Mouse (Mus musculus) neural tube, embryonic 11.5 days (tissue): Measurements from ENCODE around the gene Krt81. TPM values are rescaled to one million over a fixed set of nuclear protein-coding genes. Genes with fewer than 3 reads are reported as not detected.

Source experiments
- ATAC-seq: fragments of 200-750 bp; cut with Nextera tagmentation; 2 replicates; pipeline ENCODE4 v1.8.0; 2017; ENCODE audit warnings: moderate number of reproducible peaks, mild to moderate bottlenecking, moderate TSS enrichment, moderate library complexity; ENCODE audit not compliant: insufficient read depth, low FRiP score, low TSS enrichment
- DNase-seq: peaks from one replicate; pipeline ENCODE4 v3.0.0-alpha.2; 2015; ENCODE audit warnings: low spot score
- H3K27ac ChIP-seq: fragments of 300-500 bp; sonication (generic); 2 replicates; pipeline ENCODE4 v1.5.1; 2014; ENCODE audit warnings: low read depth, mild to moderate bottlenecking, low read length
- H3K27me3 ChIP-seq: fragments of 300-500 bp; sonication (generic); 2 replicates; pipeline ENCODE4 v1.6.1; 2014; ENCODE audit warnings: mild to moderate bottlenecking, low read length, mixed read lengths; ENCODE audit not compliant: control insufficient read depth, insufficient read depth
- H3K36me3 ChIP-seq: fragments of 300-500 bp; sonication (generic); 2 replicates; pipeline ENCODE4 v1.6.1; 2014; ENCODE audit warnings: mild to moderate bottlenecking, low read length, moderate library complexity, mixed read lengths; ENCODE audit not compliant: control insufficient read depth, insufficient read depth
- H3K4me1 ChIP-seq: fragments of 300-500 bp; sonication (generic); 2 replicates; pipeline ENCODE4 v1.6.1; 2014; ENCODE audit warnings: low read length, mixed read lengths; ENCODE audit not compliant: control insufficient read depth, insufficient read depth
- H3K4me2 ChIP-seq: fragments of 300-500 bp; sonication (generic); 2 replicates; pipeline ENCODE4 v1.6.1; 2014; ENCODE audit warnings: low read depth, mild to moderate bottlenecking, moderate library complexity
- H3K4me3 ChIP-seq: fragments of 300-500 bp; sonication (generic); 2 replicates; pipeline ENCODE4 v1.5.1; 2014; ENCODE audit warnings: low read depth, low read length
- H3K9ac ChIP-seq: fragments of 300-500 bp; sonication (generic); 2 replicates; pipeline ENCODE4 v1.6.1; 2014; ENCODE audit warnings: mild to moderate bottlenecking, low read length
- H3K9me3 ChIP-seq: fragments of 300-500 bp; sonication (generic); 2 replicates; pipeline ENCODE4 v1.6.1; 2016; ENCODE audit warnings: low read length; ENCODE audit not compliant: control insufficient read depth
- WGBS: fragments of 180-500 bp; shearing (Covaris S2); extraction: QIAGEN DNeasy Blood & Tissue Kit; methylation state at CpG from one replicate; pipeline ENCODE4 v1.1.7; 2014; 5-methylcytosine and 5-hydroxymethylcytosine counted together
- polyA plus RNA-seq: library from polyadenylated mRNA; unstranded; fragments of >200 nt; fragmentation: Nextera tagmentation; extraction: Ambion mirVana; gene quantifications from 2 replicates; pipeline ENCODE4 v1.2.1, GENCODE M21; 2014

Gene Krt81
- polyA plus RNA-seq: not detected in 2 replicates

DNA sequence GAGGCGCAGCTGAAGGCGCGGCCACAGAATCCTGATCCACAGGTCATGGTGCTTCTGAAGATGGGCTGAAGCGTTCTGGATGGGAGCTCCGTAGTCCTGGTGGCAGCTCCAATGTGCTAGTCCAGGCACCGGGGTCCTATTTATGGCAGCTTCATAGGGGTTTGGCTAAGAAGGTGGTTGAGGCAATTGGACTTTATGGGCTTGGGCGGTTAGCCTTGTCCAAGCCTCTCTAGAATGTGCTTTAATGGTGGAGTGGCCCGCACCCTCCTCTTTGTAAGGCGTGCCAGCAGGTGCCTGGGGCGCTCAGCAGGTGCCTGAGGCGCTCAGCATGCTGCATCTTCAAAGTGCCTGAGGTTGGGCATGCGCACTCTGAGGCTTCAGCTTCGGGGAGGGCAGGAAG lies at the start of gene Krt81:
Gene Krt81, minus strand, starts transcription at position 101 of the 400 bp plus-strand sequence.
- no peak for ATAC-seq
- Histone ChIP-seq H3K36me3 (no peaks in the 10 kb centered on the region), H3K27me3 (no peaks in the 10 kb centered on the region), H3K27ac (no peak within 1 kb of the TSS), H3K4me3 (no peak within 1 kb of the TSS), H3K4me2 (no peak within 1 kb of the TSS), H3K4me1 (no peaks in the 10 kb centered on the region), H3K9ac (no peak within 1 kb of the TSS), H3K9me3 (no peaks in the 10 kb centered on the region)
- WGBS: 78% methylated on average over 13 of the region's 13 CpGs
- DNase-seq: no peak

DNA sequence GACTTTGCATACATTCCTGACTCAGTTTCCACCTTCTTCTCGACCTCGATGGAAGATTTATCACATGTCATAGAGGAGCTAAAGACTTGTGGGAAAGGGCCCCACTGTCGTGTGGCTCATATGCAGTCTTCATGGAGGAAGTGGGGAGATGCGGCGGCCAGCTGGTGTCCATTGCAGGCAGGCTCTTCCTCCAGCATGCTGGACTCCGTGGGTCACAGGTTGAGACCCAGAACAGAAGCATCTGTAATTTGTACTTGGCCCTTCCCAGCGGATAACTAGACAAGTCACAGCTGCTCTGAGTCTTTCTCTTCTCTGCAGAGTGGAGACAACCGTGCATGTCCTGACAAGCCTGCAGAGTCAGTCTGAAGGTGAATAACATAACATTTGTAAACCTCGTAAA lies 44.7 kb upstream of the Krt81 start:
- WGBS: 71% methylated on average over 9 of the region's 9 CpGs
- no peaks in the 10 kb centered on the region for H3K36me3 ChIP-seq
- H3K9me3 ChIP-seq: no peaks in the 10 kb centered on the region
- DNase-seq (no peak), ATAC-seq (no peak)
- no peak overlapping the region for H3K9ac ChIP-seq
- no peak overlapping the region for H3K4me2 ChIP-seq
- no peaks in the 10 kb centered on the region for H3K27me3 ChIP-seq
- H3K4me3 ChIP-seq: no peak overlapping the region
- no peaks in the 10 kb centered on the region for H3K4me1 ChIP-seq
- no peak overlapping the region for H3K27ac ChIP-seq

DNA sequence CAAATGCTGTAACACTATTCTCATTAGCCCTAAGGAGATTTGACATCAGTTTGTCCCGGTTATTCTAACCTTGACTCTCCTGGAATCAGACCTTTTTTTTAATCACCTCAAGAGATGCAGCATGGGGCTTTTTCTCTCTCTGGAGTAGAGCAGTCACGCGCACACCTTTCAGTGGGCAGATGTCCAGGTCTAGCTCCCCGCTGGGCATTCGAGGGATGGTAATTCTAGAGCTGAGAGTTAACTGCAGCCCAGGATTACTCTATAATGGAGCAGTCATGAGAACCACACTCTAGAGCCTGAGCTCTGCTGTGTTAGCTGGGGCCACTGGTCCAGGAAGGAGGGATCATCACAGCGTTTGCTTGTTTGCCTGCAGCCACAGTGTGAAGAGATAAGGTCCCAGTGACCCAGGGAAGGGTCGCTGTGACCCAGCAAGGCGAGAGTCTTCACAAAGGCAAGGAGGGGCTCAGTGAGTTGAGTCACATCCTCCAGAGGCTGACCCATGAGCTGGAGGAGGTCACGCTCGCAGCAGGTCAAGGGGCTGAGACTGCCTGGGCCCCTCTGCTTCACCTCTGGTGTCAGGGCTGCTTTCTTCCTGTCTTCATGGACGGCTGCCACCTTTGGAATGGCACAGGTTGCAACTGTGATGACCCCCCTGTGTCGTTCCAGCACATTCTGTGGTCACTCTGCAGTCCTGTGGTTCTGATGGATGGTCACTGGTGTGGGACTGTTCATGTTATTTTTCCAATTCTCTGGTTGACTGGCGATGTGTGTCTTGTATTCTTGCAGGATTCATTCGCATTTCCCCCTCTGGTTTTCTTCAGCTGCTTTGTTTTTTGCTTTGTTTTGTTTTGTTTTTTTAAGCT lies 43.6 kb upstream of the Krt81 start:
- Histone ChIP-seq H3K36me3 (no peaks in the 10 kb centered on the region), H3K9me3 (no peaks in the 10 kb centered on the region), H3K4me3 (no peak overlapping the region), H3K27me3 (no peaks in the 10 kb centered on the region), H3K27ac (no peak overlapping the region), H3K4me1 (no peaks in the 10 kb centered on the region), H3K4me2 (no peak overlapping the region), H3K9ac (no peak overlapping the region)
- ATAC-seq: no peak
- 72% methylated on average over 14 of the region's 14 CpGs for WGBS
- DNase-seq: no peak

DNA sequence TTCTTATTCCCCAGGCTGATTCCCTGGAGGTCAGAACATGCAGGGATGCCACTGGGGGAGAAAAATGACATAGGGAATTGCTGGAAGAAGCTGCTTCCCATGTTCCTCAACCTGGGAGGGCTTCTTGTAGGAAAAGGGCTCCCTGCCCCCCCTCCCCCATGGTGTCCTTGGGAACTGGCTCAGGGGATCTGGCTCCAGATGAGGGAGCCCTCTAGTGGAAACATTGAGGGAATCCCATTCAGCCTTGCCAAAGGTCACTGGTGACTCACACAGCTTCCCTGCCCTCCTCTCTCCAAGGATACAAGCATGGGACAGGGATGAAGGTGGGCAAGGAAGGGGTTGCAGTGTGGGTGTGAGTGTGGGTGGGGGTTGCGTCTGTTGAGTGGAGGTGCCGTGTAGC lies 33.6 kb upstream of the Krt81 start:
- H3K4me3 ChIP-seq: no peak overlapping the region
- no peak for DNase-seq
- no peak overlapping the region for H3K4me2 ChIP-seq
- no peaks in the 10 kb centered on the region for H3K36me3 ChIP-seq
- H3K4me1 ChIP-seq: no peaks in the 10 kb centered on the region
- no peak overlapping the region for H3K9ac ChIP-seq
- no peaks in the 10 kb centered on the region for H3K9me3 ChIP-seq
- no peaks in the 10 kb centered on the region for H3K27me3 ChIP-seq
- no peak overlapping the region for H3K27ac ChIP-seq
- whole genome bisulfite sequencing: 80% methylated on average over 2 of the region's 2 CpGs
- ATAC-seq: no peak

DNA sequence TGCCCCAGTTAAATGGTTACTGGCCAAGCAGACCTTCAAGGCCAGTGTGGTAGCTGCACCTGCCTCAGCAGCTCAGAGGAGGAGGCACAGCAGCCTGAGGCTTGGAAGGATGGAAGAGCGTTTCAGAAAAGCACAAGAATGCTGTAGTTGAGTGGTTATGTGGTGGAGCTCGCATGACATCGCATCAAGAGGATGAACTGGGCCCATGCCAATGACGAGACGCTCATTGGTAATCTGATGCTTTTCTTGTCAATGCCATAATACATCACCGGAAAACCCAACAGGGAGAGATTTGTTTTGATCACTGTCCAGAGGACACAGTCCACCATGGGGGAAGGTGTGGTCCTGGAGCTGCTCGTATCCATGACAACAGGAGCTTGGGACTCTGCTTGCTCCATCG lies 31.7 kb upstream of the Krt81 start:
- Histone ChIP-seq H3K9me3 (no peaks in the 10 kb centered on the region), H3K9ac (no peak overlapping the region), H3K27ac (no peak overlapping the region), H3K36me3 (no peaks in the 10 kb centered on the region), H3K4me1 (no peaks in the 10 kb centered on the region), H3K4me3 (no peak overlapping the region), H3K4me2 (no peak overlapping the region), H3K27me3 (no peaks in the 10 kb centered on the region)
- no peak for DNase-seq
- ATAC-seq: no peak
- WGBS: 83% methylated on average over 8 of the region's 8 CpGs

DNA sequence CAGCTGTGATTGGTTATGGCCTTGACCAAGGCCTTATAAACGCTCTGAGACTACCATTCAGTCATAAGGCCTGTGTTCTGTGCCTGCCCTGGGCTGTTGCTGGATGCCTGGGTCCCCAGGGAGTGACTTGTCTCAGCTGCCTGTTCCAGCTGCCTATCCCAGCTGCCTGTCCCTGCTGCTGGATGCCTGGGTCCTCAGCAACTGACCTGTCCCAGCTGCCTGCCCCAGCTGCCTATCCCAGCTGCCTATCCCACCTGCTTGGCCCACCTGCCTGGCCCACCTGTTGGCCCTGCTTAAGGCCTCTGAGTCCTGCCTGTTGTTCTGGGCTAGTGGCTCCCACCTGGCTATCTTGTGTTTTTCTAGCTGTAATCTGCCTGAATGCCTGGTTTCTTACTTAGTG lies 30.7 kb upstream of the Krt81 start:
- no peak for ATAC-seq
- H3K36me3 ChIP-seq: no peaks in the 10 kb centered on the region
- no peaks in the 10 kb centered on the region for H3K27me3 ChIP-seq
- H3K4me1 ChIP-seq: no peaks in the 10 kb centered on the region
- H3K4me3 ChIP-seq: no peak overlapping the region
- H3K9me3 ChIP-seq: no peaks in the 10 kb centered on the region
- DNase-seq: peak; percentile 19
- H3K9ac ChIP-seq: no peak overlapping the region
- no peak overlapping the region for H3K27ac ChIP-seq
- WGBS: 43% methylated on average over 1 of the region's 1 CpGs
- no peak overlapping the region for H3K4me2 ChIP-seq

DNA sequence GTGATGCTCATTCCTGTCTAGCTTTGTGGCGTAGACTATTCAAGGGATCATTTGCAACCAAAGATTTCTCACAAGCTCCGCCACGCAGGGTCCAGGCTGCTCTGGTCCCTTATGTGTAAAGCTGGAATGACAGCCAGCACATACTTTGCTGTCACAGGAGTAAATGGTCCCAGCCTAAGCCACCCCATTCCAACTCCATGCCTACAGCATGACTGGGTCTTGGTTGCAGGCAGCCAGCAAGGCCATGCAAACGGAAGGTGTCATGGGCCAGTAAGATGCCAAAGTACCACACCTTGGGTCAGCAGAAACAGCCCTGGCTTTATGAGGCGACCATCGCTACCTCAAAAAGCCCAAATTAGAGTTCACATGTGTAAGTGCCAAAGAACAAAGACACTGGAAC lies 30.2 kb upstream of the Krt81 start:
- 89% methylated on average over 6 of the region's 6 CpGs for WGBS
- DNase-seq (no peak), ATAC-seq (no peak)
- no peaks in the 10 kb centered on the region for H3K4me1 ChIP-seq
- no peaks in the 10 kb centered on the region for H3K9me3 ChIP-seq
- no peak overlapping the region for H3K9ac ChIP-seq
- H3K27ac ChIP-seq: no peak overlapping the region
- H3K4me2 ChIP-seq: no peak overlapping the region
- no peaks in the 10 kb centered on the region for H3K36me3 ChIP-seq
- H3K4me3 ChIP-seq: no peak overlapping the region
- H3K27me3 ChIP-seq: no peaks in the 10 kb centered on the region

DNA sequence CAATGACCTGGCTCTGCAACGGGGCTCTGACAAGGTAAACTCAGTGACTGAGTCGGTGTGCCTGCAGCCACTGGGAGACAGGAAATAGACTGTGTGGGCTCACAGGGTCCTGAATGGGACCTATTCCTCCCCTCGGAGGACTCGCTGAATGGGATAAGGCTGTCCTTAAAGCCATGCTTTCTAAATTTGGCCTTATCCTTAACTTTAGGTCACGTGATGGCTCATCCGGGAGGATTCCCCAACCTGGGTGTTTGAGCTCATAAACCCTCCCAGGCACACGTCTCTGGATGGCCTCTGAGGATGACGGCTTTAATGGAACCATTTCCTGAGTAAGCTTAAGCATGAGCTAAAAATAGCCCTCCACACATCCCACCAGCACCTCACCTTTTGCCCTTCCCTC lies 29.2 kb upstream of the Krt81 start:
- DNase-seq (no peak), ATAC-seq (no peak)
- Histone ChIP-seq H3K27me3 (no peaks in the 10 kb centered on the region), H3K27ac (no peak overlapping the region), H3K9me3 (no peaks in the 10 kb centered on the region), H3K4me2 (no peak overlapping the region), H3K36me3 (no peaks in the 10 kb centered on the region), H3K4me1 (no peaks in the 10 kb centered on the region), H3K4me3 (no peak overlapping the region), H3K9ac (no peak overlapping the region)
- 53% methylated on average over 8 of the region's 8 CpGs for WGBS

DNA sequence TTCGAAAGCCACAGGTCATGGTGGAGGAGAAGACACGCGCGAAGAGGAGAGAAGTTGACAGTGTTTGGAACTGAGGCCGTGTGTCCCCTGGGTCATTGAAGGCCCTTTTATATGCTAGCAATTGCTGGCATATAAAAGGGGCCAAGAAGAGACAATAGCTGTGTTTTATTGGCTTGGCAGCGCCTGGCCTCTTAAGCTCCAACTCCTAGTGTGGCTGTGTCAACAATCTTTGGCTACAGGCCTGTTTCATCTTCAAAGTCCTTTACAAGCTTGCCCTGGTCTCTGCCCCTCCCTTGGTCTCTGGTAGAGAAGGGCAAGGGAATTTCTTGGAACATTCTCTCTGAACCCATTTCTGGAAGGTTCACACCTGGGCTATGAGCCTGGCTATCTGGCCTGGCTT lies 27.9 kb upstream of the Krt81 start, which contains the start of gene Krt83:
Gene Krt83, minus strand, starts transcription at position 82 of the 400 bp plus-strand sequence.
- H3K27me3 ChIP-seq: no peaks in the 10 kb centered on the region
- no peak within 1 kb of the TSS for H3K27ac ChIP-seq
- DNase-seq: no peak
- WGBS: 30% methylated on average over 6 of the region's 6 CpGs
- no peak within 1 kb of the TSS for H3K4me3 ChIP-seq
- H3K9me3 ChIP-seq: no peaks in the 10 kb centered on the region
- no peak for ATAC-seq
- H3K9ac ChIP-seq: no peak within 1 kb of the TSS
- no peak within 1 kb of the TSS for H3K4me2 ChIP-seq
- no peaks in the 10 kb centered on the region for H3K4me1 ChIP-seq
- H3K36me3 ChIP-seq: no peaks in the 10 kb centered on the region
